Mouse (Mus musculus) megakaryocyte, embryonic 14.5 days (primary cell): ENCODE measurements around the gene Msh6.

Experiments used
- FLI1 ChIP-seq: IDR thresholded peaks from 2 replicates; pipeline ENCODE4 v1.6.1; 2012; ENCODE audit warnings: low read length, inconsistent platforms, mixed read lengths
- GATA1 ChIP-seq: IDR thresholded peaks from 3 replicates; pipeline ENCODE4 v1.6.1; 2012; ENCODE audit warnings: mixed read lengths, low read length, inconsistent platforms, borderline replicate concordance

GRCm38 (mm10) chr17:88004892-88005291 lies 30.0 kb downstream of the Msh6 start:
- TF ChIP-seq GATA1 (no peak), FLI1 (no peak)
